Mouse (Mus musculus): ENCODE measurements around the gene Syngr2.

Gene Syngr2

DNA sequence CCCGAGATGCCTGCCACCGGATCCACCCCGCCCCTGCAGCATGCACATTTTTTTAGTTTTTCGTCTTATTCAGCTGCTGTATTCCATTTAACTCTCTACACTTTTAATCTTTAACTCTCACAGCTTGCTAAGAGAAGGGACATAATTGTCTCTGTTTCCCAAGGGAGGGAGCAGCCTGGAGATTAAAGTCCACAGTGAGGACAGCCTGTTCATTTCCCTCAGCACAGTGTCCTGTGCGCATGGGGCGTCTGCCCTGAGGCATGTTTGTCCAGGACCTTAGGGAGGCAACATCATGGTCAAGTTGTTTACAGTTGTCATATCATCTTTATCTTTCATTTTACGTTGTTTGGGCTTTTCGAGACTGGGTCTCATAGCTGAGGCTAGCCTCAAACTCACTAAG is 24.6 kb downstream of the Syngr2 start:
- DNase-seq = no peak

DNA sequence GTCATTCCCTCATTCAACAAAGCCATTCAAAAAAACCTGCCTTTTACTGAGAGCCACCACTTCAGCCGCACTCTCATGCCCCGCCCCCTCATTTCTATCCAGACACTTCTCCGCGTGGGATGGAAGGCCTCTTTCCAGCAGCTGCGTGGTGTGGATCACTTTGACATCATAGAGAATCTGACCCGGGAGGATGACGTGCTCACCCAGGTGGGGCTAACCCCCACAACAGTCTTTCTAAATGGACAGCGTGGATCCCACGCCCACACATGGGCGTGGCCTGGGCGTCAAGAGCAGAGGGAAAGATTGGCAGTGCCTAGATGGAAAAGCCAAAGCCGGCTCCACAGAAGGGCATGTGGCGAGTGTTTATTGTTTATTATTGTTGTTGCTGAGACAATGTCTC is 26.8 kb downstream of the Syngr2 start:
- DNase-seq = no peak

DNA sequence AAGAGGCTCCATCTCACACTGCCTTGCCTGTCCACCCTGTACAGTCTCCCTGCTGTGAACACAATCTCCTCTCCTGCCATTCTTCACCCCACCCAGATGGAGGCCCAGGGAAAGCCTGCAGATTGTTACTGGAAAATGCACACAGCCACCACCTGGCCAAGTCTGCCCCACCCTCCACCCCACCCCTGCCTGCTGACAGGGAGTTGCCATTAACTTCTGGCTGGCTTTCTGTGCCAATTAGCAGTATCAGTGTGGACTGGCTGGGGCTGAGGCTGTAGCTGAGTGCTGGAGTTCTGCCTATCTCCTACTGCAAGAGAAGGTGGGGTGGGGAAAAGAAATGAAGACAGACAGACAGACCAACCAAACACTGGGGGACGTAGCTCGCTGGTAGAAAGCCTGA is 29.1 kb downstream of the Syngr2 start:
- DNase-seq = no peak

DNA sequence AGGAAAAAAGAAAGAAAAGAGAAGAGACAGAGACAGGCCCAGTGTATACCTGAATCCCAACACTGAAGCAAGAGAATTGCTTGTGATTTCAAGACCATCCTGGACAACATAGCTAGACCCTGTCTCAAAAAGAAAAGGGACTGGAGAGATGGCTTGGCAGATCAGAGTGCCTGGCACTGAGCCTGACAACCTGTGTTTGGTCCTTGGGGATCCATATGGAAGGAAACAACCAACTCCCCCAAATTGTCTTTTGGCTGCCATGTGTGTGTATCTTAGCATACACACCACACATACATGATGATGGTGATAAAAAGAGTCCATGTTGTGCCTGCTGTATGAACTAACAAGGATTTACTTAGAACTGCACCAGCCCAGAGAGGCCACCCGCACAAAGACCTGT is 29.6 kb downstream of the Syngr2 start:
- DNase-seq = no peak

DNA sequence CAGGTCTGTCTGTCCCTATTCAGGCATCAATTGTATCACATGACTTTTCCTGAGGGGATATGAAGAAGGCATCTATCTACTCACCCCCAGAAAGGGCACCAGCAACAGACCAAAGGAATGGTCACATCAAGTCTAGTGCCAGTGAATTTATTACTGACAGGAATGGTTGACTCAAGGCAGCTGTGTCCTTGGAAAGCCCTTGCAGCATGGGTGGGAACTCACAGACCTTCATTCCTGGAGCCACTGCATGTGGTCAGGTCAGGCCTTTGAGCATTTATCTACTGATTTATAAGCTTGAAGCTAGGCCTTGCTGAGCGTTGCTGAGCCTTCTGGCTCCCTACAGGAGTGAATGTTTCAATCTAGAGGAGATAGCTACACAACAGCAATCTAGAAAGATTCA is 31.4 kb downstream of the Syngr2 start:
- DNase-seq = no peak

DNA sequence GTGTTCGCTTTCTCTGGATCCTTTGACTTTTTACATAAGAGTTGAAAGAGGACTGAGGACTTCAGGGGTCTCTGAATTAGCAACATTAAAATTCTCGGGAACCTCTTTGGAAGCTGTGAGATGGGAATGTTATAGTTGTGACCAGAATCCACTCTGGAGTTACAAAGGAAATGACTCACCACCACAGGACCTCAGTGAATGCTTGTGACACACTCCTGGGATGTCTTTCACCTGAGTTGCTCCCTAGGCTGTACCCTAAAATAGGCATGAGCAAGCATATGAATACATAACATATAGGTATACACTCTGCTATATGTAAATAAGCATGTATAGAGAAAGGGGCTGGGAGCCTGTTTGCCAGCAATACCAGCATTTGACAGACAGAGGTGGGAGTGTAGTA is 34.0 kb downstream of the Syngr2 start:
- no peak for DNase-seq

DNA sequence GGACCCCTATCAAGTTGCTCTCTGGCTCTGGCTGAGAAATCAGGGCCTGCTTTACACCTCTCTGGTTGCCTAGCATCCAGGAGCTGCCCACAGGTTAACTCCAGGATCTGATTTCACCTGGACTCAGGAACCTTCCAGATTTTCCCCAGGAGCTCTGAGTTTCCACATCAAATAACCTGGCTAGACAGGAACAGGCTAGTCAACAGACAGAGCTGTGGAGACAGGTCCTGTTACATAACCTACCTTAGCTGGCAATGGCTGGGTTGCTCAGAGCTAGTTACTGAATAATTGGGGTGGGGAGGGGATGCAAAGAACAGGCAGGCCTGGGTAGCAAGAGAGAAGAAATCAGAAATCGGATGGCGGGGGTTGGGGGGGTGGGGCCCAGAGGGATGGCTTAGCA is 35.5 kb downstream of the Syngr2 start:
- DNase-seq = no peak

DNA sequence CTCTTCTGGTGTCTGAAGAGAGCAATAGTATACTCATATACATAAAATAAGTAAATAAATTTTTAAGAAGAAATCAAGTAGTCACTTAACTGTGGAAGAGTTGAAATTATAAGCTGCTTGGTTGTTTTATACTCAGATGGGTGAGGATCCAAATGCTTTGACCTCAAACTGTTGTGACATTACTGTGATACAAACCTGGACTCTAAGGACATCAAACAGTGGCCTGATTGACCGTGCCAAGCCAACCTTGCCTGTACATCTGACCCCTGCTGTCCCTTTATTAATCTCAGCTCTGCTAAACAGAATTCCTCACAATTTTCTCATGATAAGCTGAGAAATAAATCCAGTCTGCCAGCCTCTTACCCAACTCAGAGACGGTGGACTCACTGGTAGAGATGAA is 36.2 kb downstream of the Syngr2 start:
- no peak for DNase-seq

DNA sequence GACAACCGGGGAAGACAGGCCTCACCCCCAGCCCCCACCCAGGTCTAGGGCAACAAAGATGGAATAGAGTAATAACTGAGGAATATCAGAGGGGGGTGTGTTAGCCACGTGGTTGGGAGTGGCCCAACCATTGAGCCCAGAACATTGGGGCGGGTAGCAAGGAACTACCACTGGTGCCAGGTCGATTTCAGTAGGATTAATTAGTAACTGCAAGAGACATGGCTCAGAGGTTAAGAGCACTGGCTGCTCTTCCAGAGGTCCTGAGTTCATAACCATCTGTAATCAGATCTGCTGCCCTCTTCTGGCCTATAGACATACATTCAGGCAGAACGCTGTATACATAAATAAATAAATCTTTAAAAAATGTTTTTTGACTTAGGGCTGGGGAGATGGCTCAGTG is 37.2 kb downstream of the Syngr2 start:
- DNase-seq = no peak

DNA sequence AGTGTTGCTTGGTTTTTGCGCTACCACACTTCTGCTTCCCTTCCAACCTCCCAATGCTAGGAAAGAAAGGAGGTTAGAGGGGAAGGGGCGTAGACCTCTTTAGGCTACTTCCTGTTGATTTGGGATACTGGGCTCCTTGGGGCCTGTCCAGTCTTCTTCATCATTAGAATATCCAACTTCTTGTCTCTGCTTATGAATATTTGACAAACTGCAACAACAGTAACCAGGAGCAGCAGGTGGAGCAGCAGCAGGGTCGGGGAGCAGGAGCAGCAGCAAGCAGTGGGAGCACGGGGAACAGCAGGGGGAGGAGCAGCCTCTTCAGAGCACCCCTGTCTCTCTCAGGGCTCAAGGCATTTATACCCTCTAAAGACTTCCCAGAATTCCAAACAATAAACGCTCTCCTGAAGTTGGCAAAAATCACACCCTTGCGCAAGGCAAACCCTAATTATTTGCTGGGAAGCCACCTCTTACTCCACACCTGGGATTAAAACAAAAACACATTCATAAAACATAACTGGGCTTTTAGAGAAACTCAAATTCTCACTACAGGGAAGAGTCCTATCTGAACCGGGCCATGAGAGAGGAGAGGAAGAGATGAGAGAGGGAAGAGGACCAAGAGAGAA is 38.2 kb downstream of the Syngr2 start:
- no peak for DNase-seq

DNA sequence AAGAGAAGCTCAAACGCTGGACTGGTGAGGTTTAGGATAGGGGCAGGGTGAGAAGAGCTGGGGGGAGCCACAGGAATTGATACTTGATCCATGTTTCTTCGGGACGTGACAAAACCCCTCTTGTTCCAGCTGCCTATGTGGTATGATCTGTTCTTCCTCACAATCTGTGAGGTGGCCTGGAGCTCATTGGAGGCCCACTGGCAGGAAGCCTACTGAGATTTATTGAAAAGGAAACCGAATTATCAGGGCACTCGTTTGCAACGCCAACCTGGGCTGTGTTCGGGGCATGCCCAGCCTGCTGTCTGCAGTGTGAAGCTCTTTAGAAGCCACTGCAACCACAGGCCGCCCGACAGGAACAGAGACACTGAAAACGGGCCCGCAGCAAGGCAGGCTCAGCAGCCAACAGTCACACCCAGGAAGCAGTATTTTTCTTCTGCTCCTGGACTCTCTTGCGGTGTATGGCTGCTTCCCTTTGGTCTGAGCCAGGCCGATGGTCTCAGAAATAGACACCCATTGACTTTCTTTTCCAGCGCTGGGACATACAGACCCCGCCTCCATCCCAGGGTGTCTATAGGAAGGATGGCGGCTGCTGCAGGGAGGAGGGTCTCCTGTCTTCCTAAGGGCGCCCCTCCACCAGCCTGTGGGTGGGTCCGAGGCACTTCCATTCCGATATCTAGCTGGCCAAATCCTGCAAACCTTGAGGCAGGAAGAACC is 39.0 kb downstream of the Syngr2 start:
- no peak for DNase-seq

DNA sequence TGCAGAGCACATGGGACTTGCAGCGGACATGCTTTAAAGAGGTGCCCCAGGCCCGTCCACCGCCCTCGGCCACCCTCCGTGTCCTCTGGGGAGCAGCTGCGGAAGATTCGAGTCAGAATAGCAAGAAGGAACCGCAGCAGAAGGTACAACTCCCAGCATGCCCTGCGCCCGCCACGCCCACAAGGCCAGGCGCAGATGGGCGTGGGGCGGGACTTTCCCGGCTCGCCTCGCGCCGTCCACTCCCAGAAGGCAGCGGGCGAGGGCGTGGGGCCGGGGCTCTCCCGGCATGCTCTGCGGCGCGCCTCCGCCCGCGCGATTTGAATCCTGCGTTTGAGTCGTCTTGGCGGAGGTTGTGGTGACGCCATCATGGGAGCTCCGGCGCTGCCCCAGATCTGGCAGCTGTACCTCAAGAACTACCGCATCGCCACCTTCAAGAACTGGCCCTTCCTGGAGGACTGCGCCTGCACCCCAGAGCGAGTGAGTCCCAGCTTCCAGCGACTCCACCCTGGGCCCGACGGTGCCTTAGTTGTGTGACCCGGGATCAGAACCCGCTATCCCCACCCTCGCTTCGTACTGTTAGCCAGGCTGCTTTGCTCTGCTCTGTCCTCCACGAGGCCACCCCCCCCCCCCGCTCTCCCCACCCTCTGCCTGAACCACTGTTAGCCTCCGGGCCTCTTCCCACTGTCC is 39.7 kb downstream of the Syngr2 start, which contains the start of gene Birc5:
Gene Birc5, plus strand, starts transcription at position 267 of the 687 bp plus-strand sequence.
- DNase-seq = peak; percentile 95

DNA sequence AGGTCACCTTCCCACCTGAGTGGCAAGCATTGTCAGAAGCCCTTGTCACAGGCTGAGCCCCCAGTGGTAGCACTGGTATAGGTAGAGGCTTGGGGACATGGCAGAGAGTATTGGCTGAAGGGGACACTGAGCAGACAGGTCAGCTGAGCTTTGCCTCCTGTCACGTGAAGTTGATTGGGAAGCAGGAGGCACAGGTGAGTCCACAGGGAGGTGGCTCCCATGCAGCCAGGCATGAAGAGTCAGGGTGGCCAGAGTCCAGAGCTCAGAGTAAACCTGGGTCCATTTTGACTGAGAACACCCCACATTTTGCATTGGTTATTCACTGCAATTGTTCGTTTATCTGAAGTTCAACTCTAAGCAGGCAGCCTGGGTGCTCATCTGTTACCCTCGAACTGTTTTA is 43.4 kb downstream of the Syngr2 start:
- no peak for DNase-seq

DNA sequence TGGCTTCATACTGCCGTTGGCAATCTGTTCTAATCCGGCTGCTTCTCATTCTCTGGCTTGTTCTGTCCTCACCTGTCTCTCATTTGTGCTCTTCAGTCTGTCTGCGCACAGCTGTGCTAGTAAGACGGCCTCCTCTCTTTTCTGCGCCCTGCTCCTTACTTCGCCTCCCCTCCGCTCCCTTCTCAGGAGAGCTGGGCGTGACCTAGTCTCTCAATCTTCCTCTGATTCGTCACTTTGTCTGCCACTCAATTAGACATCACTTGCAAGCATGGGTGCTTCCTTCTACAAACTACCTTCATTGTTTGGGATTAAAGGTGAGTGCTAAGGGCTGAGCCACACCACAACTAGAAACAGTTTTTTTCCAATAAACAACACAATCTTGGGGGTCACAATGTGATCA is 44.8 kb downstream of the Syngr2 start:
- no peak for DNase-seq

DNA sequence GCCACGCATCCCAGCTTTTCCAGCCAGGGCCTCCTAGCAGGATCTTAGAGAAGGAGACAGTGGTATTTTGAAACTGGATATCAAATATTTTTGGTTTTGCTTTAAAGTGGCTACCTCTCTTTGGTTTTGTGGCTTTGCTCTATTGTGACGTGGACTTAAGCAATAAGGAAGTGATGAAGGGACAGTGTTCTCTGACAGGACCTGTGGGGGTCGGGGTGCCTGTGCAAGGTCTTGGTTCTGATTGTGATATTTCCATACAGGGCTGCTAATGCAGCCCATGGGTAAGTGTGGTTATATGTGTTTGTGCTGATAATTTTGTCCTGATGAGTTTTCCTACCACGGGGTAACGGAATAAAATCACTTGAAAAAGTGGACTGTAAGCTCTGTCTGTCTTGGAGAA is 45.9 kb downstream of the Syngr2 start:
- DNase-seq = no peak

DNA sequence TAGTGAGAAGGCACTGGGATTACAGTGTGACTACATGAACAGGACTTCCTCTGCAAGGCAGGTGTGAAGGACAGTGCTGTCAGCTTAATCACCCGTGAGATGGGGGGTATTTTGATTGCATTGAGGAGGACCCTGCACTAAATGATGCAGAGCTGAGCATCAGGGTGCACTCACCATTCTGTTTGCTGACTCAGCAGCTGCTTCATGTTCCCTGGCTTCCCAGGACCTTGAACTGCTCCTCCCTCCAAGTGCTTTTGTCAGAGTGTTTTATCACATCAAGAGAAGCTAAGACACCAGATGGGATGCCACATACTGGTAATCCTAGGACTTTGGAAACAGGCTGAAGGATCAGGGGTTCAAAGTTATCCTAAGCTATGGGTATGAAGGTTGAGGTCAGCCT is 46.5 kb downstream of the Syngr2 start:
- no peak for DNase-seq

DNA sequence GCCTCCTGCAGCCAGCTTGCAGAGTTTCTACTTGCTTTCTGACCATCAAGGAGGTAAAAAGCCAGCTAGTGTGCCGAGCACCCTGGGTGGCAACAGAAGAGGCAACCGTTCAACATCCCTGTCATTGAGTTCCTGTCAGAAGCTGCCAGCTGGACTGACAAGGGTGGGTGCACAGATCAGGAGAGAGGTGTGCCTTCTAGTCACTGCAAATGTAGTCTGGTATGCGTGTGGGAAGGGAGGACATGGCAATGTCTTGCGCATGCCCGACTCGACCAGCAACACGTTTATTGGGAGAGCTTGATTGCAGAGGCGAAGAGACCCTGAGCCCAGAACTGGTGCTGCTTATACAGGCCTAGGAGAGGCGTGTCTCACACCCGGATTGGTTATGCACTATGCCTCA is 48.0 kb downstream of the Syngr2 start:
- no peak for DNase-seq

DNA sequence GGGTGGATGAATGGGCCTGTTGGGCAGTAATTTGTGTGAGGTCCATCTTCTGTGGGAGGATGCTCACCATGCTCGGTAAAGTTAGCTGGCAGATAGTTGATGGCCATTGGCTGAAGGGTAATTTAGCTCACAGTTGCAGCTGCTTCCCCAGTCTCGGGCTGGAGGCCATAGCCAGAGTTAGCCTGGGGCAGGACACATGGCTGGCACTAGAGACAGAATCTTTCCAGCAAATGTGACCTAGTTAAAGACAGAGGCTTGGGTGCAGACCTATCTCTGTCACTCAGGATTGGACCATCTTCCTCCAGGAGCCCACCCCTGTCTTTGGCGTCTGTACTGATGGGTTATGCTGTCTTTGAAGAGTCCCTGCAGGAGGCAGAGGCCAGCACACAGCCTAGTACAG is 48.9 kb downstream of the Syngr2 start:
- no peak for DNase-seq

DNA sequence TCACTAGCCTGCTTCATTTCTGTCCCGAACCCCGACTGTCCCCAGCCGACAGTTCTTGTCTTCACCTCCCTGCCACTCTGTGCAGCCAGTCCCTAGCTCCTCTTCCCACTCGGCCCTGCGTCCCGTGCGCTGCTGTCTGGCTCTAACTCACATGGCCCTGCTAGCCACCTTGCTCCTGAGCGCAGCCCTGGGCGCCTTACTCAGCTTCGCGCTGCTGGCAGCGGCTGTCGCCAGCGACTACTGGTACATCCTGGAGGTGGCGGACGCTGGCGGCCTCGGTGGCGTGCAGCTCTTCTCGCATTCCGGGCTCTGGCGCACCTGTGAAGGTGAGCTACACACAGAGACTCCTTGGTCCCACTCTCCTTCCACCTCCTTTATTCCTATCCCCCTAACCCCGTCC is 51.1 kb downstream of the Syngr2 start, which contains the start of gene Tmem235:
Gene Tmem235, plus strand, starts transcription at position 152 of the 400 bp plus-strand sequence.
- no peak for DNase-seq

DNA sequence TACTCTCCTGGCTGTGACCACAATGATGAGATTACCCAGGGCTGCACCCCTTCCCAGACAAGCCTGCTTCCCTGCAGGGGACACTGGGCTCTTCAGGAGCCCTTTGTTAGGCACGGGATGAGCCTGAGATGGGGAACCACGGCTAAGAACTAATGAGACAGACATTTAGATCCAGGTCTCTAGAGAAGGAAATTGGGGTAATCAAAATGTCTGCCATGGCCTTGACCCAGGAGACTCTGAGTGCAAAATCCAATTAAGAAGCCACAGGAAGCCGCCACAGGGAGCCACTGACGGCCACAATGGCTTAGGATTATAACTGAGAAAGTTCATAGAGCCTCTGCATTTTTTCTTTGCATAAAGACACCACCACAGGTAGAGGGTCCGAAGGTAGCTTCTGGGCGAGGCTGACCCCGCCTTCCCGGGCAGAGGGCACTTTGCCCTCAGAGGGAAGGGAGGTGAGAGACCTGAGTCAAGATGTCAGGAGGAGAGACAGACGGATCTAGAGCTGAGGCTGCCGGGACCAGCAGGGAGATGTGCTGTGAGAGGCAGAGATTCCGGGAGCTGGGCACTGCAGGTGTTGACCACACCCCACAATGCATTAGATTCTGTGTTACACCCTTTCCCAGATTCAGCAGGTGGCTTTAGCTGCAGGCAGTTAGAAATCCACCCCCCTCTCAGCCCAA is 53.8 kb downstream of the Syngr2 start:
- DNase-seq = no peak
